Mouse (Mus musculus) CH12.LX (cell line): ENCODE data around the gene Xpnpep3. TPM values are rescaled to one million over a fixed set of nuclear protein-coding genes. Genes with fewer than 3 reads are reported as not detected.

Experiments used
- DNase-seq: peaks from one replicate; pipeline ENCODE4 v3.0.0-alpha.2; 2013; ENCODE audit errors: extremely low read depth
- H3K27ac ChIP-seq: 2 replicates; pipeline ENCODE4 v1.5.1; 2012; ENCODE audit warnings: low read depth, mild to moderate bottlenecking, control low read depth, moderate library complexity; ENCODE audit not compliant: insufficient read depth
- H3K27me3 ChIP-seq: replicated peaks from 2 replicates; pipeline ENCODE3; 2012; ENCODE audit warnings: inconsistent platforms
- H3K36me3 ChIP-seq, 2 experiments: replicated peaks in 1 of 2; 2 replicates each; pipeline versions ENCODE3 to v1.6.1; 2012; ENCODE audit warnings: inconsistent platforms in 1 of 2, low read length in 1 of 2, mild to moderate bottlenecking in 1 of 2, mixed read lengths in 1 of 2, moderate library complexity in 1 of 2; ENCODE audit not compliant: control insufficient read depth in 1 of 2, insufficient read depth in 1 of 2
- H3K4me1 ChIP-seq, 2 experiments: 2 replicates each; pipeline ENCODE4 v1.6.1; 2012; ENCODE audit warnings: inconsistent platforms in 1 of 2, moderate library complexity in 1 of 2; ENCODE audit not compliant: insufficient read depth in 2 of 2, control insufficient read depth in 1 of 2
- H3K4me2 ChIP-seq: 2 replicates; pipeline ENCODE4 v1.6.1; 2012; ENCODE audit warnings: low read depth, mild to moderate bottlenecking, control low read depth; ENCODE audit not compliant: poor library complexity, insufficient read depth, severe bottlenecking
- H3K4me3 ChIP-seq, 3 experiments: fragments of 150-350 bp in 1 of 3; sonication (generic) in 1 of 3; replicated peaks in 1 of 3; 2 replicates each; pipeline versions ENCODE3 to v1.5.1; 2011 to 2012; ENCODE audit warnings: low read depth in 2 of 3, low read length in 2 of 3, mild to moderate bottlenecking in 2 of 3, moderate library complexity in 2 of 3, control low read depth in 1 of 3, improper control_type of control experiment in 1 of 3, inconsistent platforms in 1 of 3, mixed read lengths in 1 of 3; ENCODE audit not compliant: poor library complexity in 1 of 3
- H3K79me2 ChIP-seq: replicated peaks from 2 replicates; pipeline ENCODE4 v1.6.1; 2012; ENCODE audit warnings: mild to moderate bottlenecking, moderate library complexity; ENCODE audit not compliant: control insufficient read depth, poor library complexity, insufficient read depth, severe bottlenecking; ENCODE audit errors: extremely low read depth
- H3K9ac ChIP-seq: 2 replicates; pipeline ENCODE4 v1.6.1; 2012; ENCODE audit warnings: low read depth, mild to moderate bottlenecking, control low read depth, moderate library complexity; ENCODE audit not compliant: insufficient read depth
- H3K9me3 ChIP-seq: replicated peaks from 2 replicates; pipeline ENCODE3; 2012; ENCODE audit warnings: low read length, inconsistent platforms, mixed read lengths
- CHD2 ChIP-seq: IDR thresholded peaks from 2 replicates; pipeline ENCODE4 v1.6.1; 2011; ENCODE audit warnings: low read length, improper control_type of control experiment
- EP300 ChIP-seq: IDR thresholded peaks from 2 replicates; pipeline ENCODE4 v1.6.1; 2011; ENCODE audit warnings: low read length, improper control_type of control experiment
- IRF4 ChIP-seq: IDR thresholded peaks from 2 replicates; pipeline ENCODE4 v1.6.1; 2014; ENCODE audit warnings: low read depth, mild to moderate bottlenecking, inconsistent platforms, low read length, improper control_type of control experiment
- JUN ChIP-seq: IDR thresholded peaks from 2 replicates; pipeline ENCODE4 v1.6.1; 2011; ENCODE audit warnings: low read depth, mild to moderate bottlenecking, low read length, improper control_type of control experiment, moderate library complexity; ENCODE audit not compliant: insufficient read depth
- JUND ChIP-seq: conservative IDR thresholded peaks from 2 replicates; pipeline ENCODE4 v1.6.1; 2011; ENCODE audit warnings: low read depth, low read length, improper control_type of control experiment
- MEF2A ChIP-seq: IDR thresholded peaks from 2 replicates; pipeline ENCODE4 v1.6.1; 2014; ENCODE audit warnings: low read depth, mild to moderate bottlenecking, inconsistent platforms, low read length, improper control_type of control experiment, borderline replicate concordance
- MXI1 ChIP-seq: IDR thresholded peaks from 2 replicates; pipeline ENCODE4 v1.6.1; 2011; ENCODE audit warnings: mild to moderate bottlenecking, low read depth, low read length, improper control_type of control experiment
- MYC ChIP-seq: IDR thresholded peaks from 2 replicates; pipeline ENCODE4 v1.6.1; 2011; ENCODE audit warnings: low read depth, mild to moderate bottlenecking, improper control_type of control experiment, low read length
- POLR2A ChIP-seq: IDR thresholded peaks from 2 replicates; pipeline ENCODE4 v1.6.1; 2011; ENCODE audit warnings: low read depth, mild to moderate bottlenecking, improper control_type of control experiment, low read length
- RAD21 ChIP-seq: IDR thresholded peaks from 2 replicates; pipeline ENCODE4 v1.6.1; 2011; ENCODE audit warnings: low read depth, mild to moderate bottlenecking, low read length, improper control_type of control experiment, moderate library complexity
- USF1 ChIP-seq: IDR thresholded peaks from 2 replicates; pipeline ENCODE4 v1.6.1; 2014; ENCODE audit warnings: low read depth, mild to moderate bottlenecking, inconsistent platforms, low read length, improper control_type of control experiment
- ZMIZ1 ChIP-seq: IDR thresholded peaks from 2 replicates; pipeline ENCODE4 v1.6.1; 2012; ENCODE audit warnings: low read depth, mild to moderate bottlenecking, inconsistent platforms, low read length, improper control_type of control experiment
- dilution Hi-C: fragments of 300-500 bp; cut with MboI; formaldehyde crosslinking; loops from 2 replicates; pipeline ENCODE4 v1.14.3; 2020; ENCODE audit warnings: low sequenced_read_pairs; ENCODE audit not compliant: extremely low pct_unique_long_range_greater_than_20kb, extremely low pct_ligation_motif_present
- in situ Hi-C: fragments of 300-500 bp; cut with MboI; formaldehyde crosslinking; loops from 3 replicates; pipeline ENCODE4 v1.14.3; 2019; ENCODE audit warnings: low sequenced_read_pairs, low pct_ligation_motif_present, low pct_unique_long_range_greater_than_20kb, mixed read lengths
- polyA plus RNA-seq: library from polyadenylated mRNA; unstranded; fragments of >175 nt; gene quantifications from 2 replicates; pipeline ENCODE4 v1.2.1, GENCODE M21; 2012; ENCODE audit warnings: low read depth; ENCODE audit not compliant: insufficient read length
- total RNA-seq, 2 experiments: library from RNA; depleted of rRNA; stranded (reverse); fragments of 300-350 nt in 1 of 2; fragments of >200 nt in 1 of 2; gene quantifications; 2 replicates each; pipeline ENCODE4 v1.2.3; 2012 to 2014

Xpnpep3 gene
- total and polyA plus RNA-seq, 3 experiments: 4.3 to 6.0 (median 5.2) TPM

- no peak for TF ChIP-seq JUND
- TF ChIP-seq USF1: no peak
- TF ChIP-seq MYC: no peak
- no peak for TF ChIP-seq MEF2A
- TF ChIP-seq RAD21: no peak
- no peak for TF ChIP-seq EP300
- TF ChIP-seq CHD2: peak; percentile 93
- peak; percentile 86 for TF ChIP-seq MXI1
Measured at GRCm38 (mm10) chr15:81360345-81361021, 39.5 kb upstream of the Xpnpep3 start, which contains the start of gene Slc25a17 (continued).

- TF ChIP-seq JUN (no peak), ZMIZ1 (0 out of 2 replicates have a peak, but pooled peaks have one; percentile 2)
- Histone ChIP-seq H3K9ac (no peak overlapping the region), H3K27me3 (no peaks in the 10 kb centered on the region), H3K9me3 (no peaks in the 10 kb centered on the region), H3K36me3 (peaks cover 12 to 47% of the 10 kb centered on the region in 2 experiments), H3K4me2 (peak overlapping the region; percentile 68), H3K27ac (peak overlapping the region; percentile 5; the same call in 1 of the 2 replicates), H3K79me2 (peaks cover 16% of the 10 kb centered on the region), H3K4me1 (peaks cover 4 to 42% of the 10 kb centered on the region in 2 experiments), H3K4me3 (peak overlapping the region in 2 of 3 experiments; percentile 62 to 85)
- dilution Hi-C loops (no loop called here), in situ Hi-C loops (no loop called here)
- DNase-seq: no peak
Measured at GRCm38 (mm10) chr15:81361022-81361404, 38.9 kb upstream of the Xpnpep3 start.

GRCm38 (mm10) chr15:81361417-81362015 is 38.4 kb upstream of the Xpnpep3 start:
- dilution Hi-C loops: no loop called here
- peaks cover 15 to 52% of the 10 kb centered on the region in 2 experiments for H3K36me3 ChIP-seq
- H3K4me2 ChIP-seq: peak overlapping the region; percentile 68; the same call in 1 of the 2 replicates
- H3K9me3 ChIP-seq: no peaks in the 10 kb centered on the region
- no peaks in the 10 kb centered on the region for H3K27me3 ChIP-seq
- H3K9ac ChIP-seq: no peak overlapping the region
- in situ Hi-C loops: no loop called here
- no peak overlapping the region; the same call in 1 of the 2 replicates for H3K27ac ChIP-seq
- peaks cover 16% of the 10 kb centered on the region for H3K79me2 ChIP-seq
- no peak overlapping the region for H3K4me3 ChIP-seq
- peak; percentile 20 for DNase-seq
- TF ChIP-seq POLR2A (0 out of 2 replicates have a peak, but pooled peaks have one; percentile 11), IRF4 (no peak)
- peaks cover 4 to 42% of the 10 kb centered on the region in 2 experiments for H3K4me1 ChIP-seq
